Mouse (Mus musculus) layer of hippocampus, postnatal 10 days (tissue): ENCODE data around the gene 4930444G20Rik. TPM values are rescaled to one million over a fixed set of nuclear protein-coding genes. Genes with fewer than 3 reads are reported as not detected.
"Not testable (repeated sequence)": the region's sequence is repeated elsewhere in the genome, so short reads cannot be mapped to it uniquely, and the experiment has no call there.

Experiments
- DNase-seq, 2 experiments: peaks; one replicate each; pipeline ENCODE4 v3.0.0; 2021; ENCODE audit warnings: low spot score in 2 of 2
- long read RNA-seq: library from polyadenylated mRNA; stranded (forward); transcript quantifications from one replicate; pipeline ENCODE4 v2.0.0, GENCODE M21; 2023
- total RNA-seq, 2 experiments: library from RNA; stranded (reverse); gene quantifications; 2 replicates each; pipeline ENCODE4 v1.2.3; 2021

4930444G20Rik gene
- not detected for total RNA-seq
- long read RNA-seq, result 0 reads

- not testable (repeated sequence) for DNase-seq
Observed at GRCm38 (mm10) chr10:22067979-22068378, at the start of gene 4930444G20Rik. Gene 4930444G20Rik, minus strand, starts transcription at chr10:22068079.

- DNase-seq, result no peak
Observed at GRCm38 (mm10) chr10:22074531-22074930, 6.7 kb upstream of the 4930444G20Rik start.

- DNase-seq, result no peak
Observed at GRCm38 (mm10) chr10:22072739-22073138, 4.9 kb upstream of the 4930444G20Rik start.

GRCm38 (mm10) chr10:22070576-22070975 is 2.7 kb upstream of the 4930444G20Rik start:
- no peak for DNase-seq

- no peak for DNase-seq
Observed at GRCm38 (mm10) chr10:22070168-22070567, 2.3 kb upstream of the 4930444G20Rik start.

GRCm38 (mm10) chr10:22059415-22059814 is 8.5 kb downstream of the 4930444G20Rik start:
- DNase-seq, result no peak

GRCm38 (mm10) chr10:22059026-22059325 is 8.9 kb downstream of the 4930444G20Rik start:
- no peak for DNase-seq

- peak; percentile 88 to 91 for DNase-seq
Observed at GRCm38 (mm10) chr10:22058218-22059025, 9.5 kb downstream of the 4930444G20Rik start.

- no peak for DNase-seq
Observed at GRCm38 (mm10) chr10:22055308-22055707, 12.6 kb downstream of the 4930444G20Rik start.

GRCm38 (mm10) chr10:22036256-22036655 is 31.6 kb downstream of the 4930444G20Rik start:
- peak; percentile 42 to 58 for DNase-seq

GRCm38 (mm10) chr10:22034303-22034702 is 33.6 kb downstream of the 4930444G20Rik start:
- DNase-seq, result peak; percentile 51 to 52

GRCm38 (mm10) chr10:22018618-22019017 is 49.3 kb downstream of the 4930444G20Rik start:
- no peak for DNase-seq

- DNase-seq, result no peak
Observed at GRCm38 (mm10) chr10:22017469-22018159, 50.3 kb downstream of the 4930444G20Rik start.

Other genes with a start within 250 kb of the 4930444G20Rik start
- 10 to 100 TPM; 64.4 to 65.5 TPM for gene Sgk1, start 185.9 kb downstream of the 4930444G20Rik start, total RNA-seq
- gene E030030I06Rik, start 81.2 kb upstream of the 4930444G20Rik start, total RNA-seq, result 1 to 10 TPM; 1.2 to 1.9 TPM
- not detected for gene Raet1e, start 90.5 kb upstream of the 4930444G20Rik start, total RNA-seq
- gene H60b, start 90.5 kb upstream of the 4930444G20Rik start, total RNA-seq, result not detected